Mouse (Mus musculus) limb, embryonic 11.5 days (tissue): ENCODE results near the gene Lmo4. TPM values are rescaled to one million over a fixed set of nuclear protein-coding genes. Genes with fewer than 3 reads are reported as not detected.

Source experiments
- ATAC-seq: fragments of 200-750 bp; cut with Nextera tagmentation; 2 replicates; pipeline ENCODE4 v1.8.0; 2017; ENCODE audit warnings: low read depth; ENCODE audit not compliant: insufficient number of reproducible peaks, low FRiP score, low TSS enrichment
- DNase-seq: peaks from one replicate; pipeline ENCODE4 v3.0.0-alpha.2; 2015; ENCODE audit warnings: low spot score
- H3K27ac ChIP-seq: fragments of 300-500 bp; sonication (generic); replicated peaks from 2 replicates; pipeline ENCODE4 v1.5.1; 2014; ENCODE audit warnings: low read depth, mild to moderate bottlenecking, low read length
- H3K27me3 ChIP-seq: fragments of 300-500 bp; sonication (generic); 2 replicates; pipeline ENCODE4 v1.6.1; 2014; ENCODE audit warnings: mild to moderate bottlenecking, low read length, mixed read lengths; ENCODE audit not compliant: control insufficient read depth, insufficient read depth
- H3K36me3 ChIP-seq: fragments of 300-500 bp; sonication (generic); 2 replicates; pipeline ENCODE4 v1.6.1; 2014; ENCODE audit warnings: mild to moderate bottlenecking, low read length, moderate library complexity, mixed read lengths; ENCODE audit not compliant: control insufficient read depth, insufficient read depth
- H3K4me1 ChIP-seq: fragments of 300-500 bp; sonication (generic); 2 replicates; pipeline ENCODE4 v1.6.1; 2014; ENCODE audit warnings: low read length, mixed read lengths; ENCODE audit not compliant: control insufficient read depth, insufficient read depth
- H3K4me2 ChIP-seq: fragments of 300-500 bp; sonication (generic); 2 replicates; pipeline ENCODE4 v1.6.1; 2014; ENCODE audit warnings: low read depth, mild to moderate bottlenecking, moderate library complexity; ENCODE audit not compliant: severe bottlenecking
- H3K4me3 ChIP-seq: fragments of 300-500 bp; sonication (generic); 2 replicates; pipeline ENCODE4 v1.5.1; 2014; ENCODE audit warnings: low read depth, low read length
- H3K9ac ChIP-seq: fragments of 300-500 bp; sonication (generic); 2 replicates; pipeline ENCODE4 v1.6.1; 2014; ENCODE audit warnings: mild to moderate bottlenecking, low read length
- H3K9me3 ChIP-seq: fragments of 300-500 bp; sonication (generic); 2 replicates; pipeline ENCODE4 v1.6.1; 2016; ENCODE audit warnings: low read length; ENCODE audit not compliant: control insufficient read depth
- WGBS: fragments of 180-500 bp; shearing (Covaris S2); extraction: QIAGEN DNeasy Blood & Tissue Kit; methylation state at CpG from one replicate; pipeline ENCODE4 v1.1.7; 2014; 5-methylcytosine and 5-hydroxymethylcytosine counted together
- polyA plus RNA-seq: library from polyadenylated mRNA; unstranded; fragments of >200 nt; fragmentation: Nextera tagmentation; extraction: Ambion mirVana; gene quantifications from 2 replicates; pipeline ENCODE4 v1.2.1, GENCODE M21; 2014

Lmo4 gene
- polyA plus RNA-seq, 1 experiment from 2014 or later = 100 TPM

- no peak overlapping the region for H3K4me3 ChIP-seq
- DNase-seq = no peak
- H3K4me2 ChIP-seq = no peak overlapping the region
- H3K9ac ChIP-seq = no peak overlapping the region
- WGBS = 53% methylated on average over 2 of the region's 2 CpGs
- no peaks in the 10 kb centered on the region for H3K4me1 ChIP-seq
- H3K36me3 ChIP-seq = no peaks in the 10 kb centered on the region
- no peak overlapping the region for H3K27ac ChIP-seq
- H3K27me3 ChIP-seq = no peaks in the 10 kb centered on the region
- no peak for ATAC-seq
- no peaks in the 10 kb centered on the region for H3K9me3 ChIP-seq
Observed at GRCm38 (mm10) chr3:144153395-144153794, 51.6 kb downstream of the Lmo4 start.

- ATAC-seq = no peak
- no peak for DNase-seq
- 89% methylated on average over 6 of the region's 6 CpGs for WGBS
Observed at GRCm38 (mm10) chr3:144151001-144151400, 54.0 kb downstream of the Lmo4 start.

DNA sequence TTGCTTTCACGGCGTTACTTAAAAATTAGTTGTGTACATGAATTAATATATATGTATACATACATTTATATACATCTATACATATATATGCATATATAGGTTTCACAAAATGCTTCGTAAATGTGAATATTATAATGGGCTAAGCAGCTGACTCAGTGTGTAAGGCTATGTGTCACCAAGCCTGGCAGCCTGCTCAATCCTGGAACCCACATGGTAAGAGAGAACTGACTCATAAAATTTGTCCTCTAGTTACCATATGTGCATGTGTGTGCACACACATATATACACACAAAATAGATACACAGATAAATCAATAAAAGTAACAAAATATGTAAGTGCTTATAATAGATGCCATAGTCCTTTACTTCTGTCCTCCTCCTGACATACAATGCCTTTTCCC is 56.8 kb downstream of the Lmo4 start:
- 92% methylated on average over 3 of the region's 3 CpGs for WGBS
- DNase-seq (no peak), ATAC-seq (no peak)
- Histone ChIP-seq H3K9me3 (no peaks in the 10 kb centered on the region), H3K27me3 (no peaks in the 10 kb centered on the region), H3K9ac (no peak overlapping the region), H3K4me1 (no peaks in the 10 kb centered on the region), H3K4me3 (no peak overlapping the region), H3K4me2 (no peak overlapping the region), H3K27ac (no peak overlapping the region), H3K36me3 (no peaks in the 10 kb centered on the region)

More at GRCm38 (mm10) chr3:144151001-144151400, 54.0 kb downstream of the Lmo4 start:
- Histone ChIP-seq H3K9ac (no peak overlapping the region), H3K4me3 (no peak overlapping the region), H3K27ac (no peak overlapping the region), H3K36me3 (no peaks in the 10 kb centered on the region), H3K27me3 (no peaks in the 10 kb centered on the region), H3K4me2 (no peak overlapping the region), H3K9me3 (no peaks in the 10 kb centered on the region), H3K4me1 (no peaks in the 10 kb centered on the region)

DNA sequence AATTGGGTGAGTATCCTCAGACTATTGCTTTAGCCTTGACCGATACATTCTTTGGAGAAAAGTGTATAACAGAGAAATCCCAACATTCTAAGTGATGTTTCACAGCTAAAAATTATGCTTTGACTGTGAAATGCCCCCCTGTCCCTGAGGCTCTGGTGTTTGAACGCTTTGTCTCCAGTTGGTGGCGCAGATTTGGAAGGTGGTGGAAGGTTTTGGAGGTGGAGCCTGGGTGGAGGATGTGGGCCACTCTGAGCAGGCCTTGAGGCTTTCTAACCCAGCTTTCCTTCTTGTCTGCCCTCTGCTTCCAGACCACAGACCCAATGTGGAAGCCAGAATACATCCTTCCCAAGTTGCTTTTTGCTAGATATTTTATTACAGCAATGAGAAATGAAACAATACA is 57.8 kb downstream of the Lmo4 start:
- Histone ChIP-seq H3K4me1 (no peaks in the 10 kb centered on the region), H3K4me3 (no peak overlapping the region), H3K27ac (no peak overlapping the region), H3K4me2 (no peak overlapping the region), H3K9me3 (no peaks in the 10 kb centered on the region), H3K9ac (no peak overlapping the region), H3K27me3 (no peaks in the 10 kb centered on the region), H3K36me3 (no peaks in the 10 kb centered on the region)
- ATAC-seq = no peak
- DNase-seq = no peak
- WGBS = 89% methylated on average over 3 of the region's 3 CpGs

GRCm38 (mm10) chr3:144144066-144144465 is 61.0 kb downstream of the Lmo4 start:
- no peaks in the 10 kb centered on the region for H3K36me3 ChIP-seq
- DNase-seq (no peak), ATAC-seq (no peak)
- 91% methylated on average over 4 of the region's 4 CpGs for WGBS
- no peak overlapping the region for H3K27ac ChIP-seq
- no peak overlapping the region for H3K4me2 ChIP-seq
- H3K9me3 ChIP-seq = no peaks in the 10 kb centered on the region
- no peak overlapping the region for H3K9ac ChIP-seq
- no peaks in the 10 kb centered on the region for H3K27me3 ChIP-seq
- no peaks in the 10 kb centered on the region for H3K4me1 ChIP-seq
- H3K4me3 ChIP-seq = no peak overlapping the region

GRCm38 (mm10) chr3:144142939-144143338 is 62.1 kb downstream of the Lmo4 start:
- 98% methylated on average over 7 of the region's 7 CpGs for WGBS
- H3K27me3 ChIP-seq = no peaks in the 10 kb centered on the region
- no peaks in the 10 kb centered on the region for H3K9me3 ChIP-seq
- no peak overlapping the region for H3K4me3 ChIP-seq
- no peak overlapping the region for H3K9ac ChIP-seq
- no peaks in the 10 kb centered on the region for H3K36me3 ChIP-seq
- H3K4me1 ChIP-seq = no peaks in the 10 kb centered on the region
- ATAC-seq (no peak), DNase-seq (no peak)
- H3K4me2 ChIP-seq = no peak overlapping the region
- no peak overlapping the region for H3K27ac ChIP-seq

- 83% methylated on average over 8 of the region's 8 CpGs for WGBS
- no peak overlapping the region for H3K4me2 ChIP-seq
- H3K9me3 ChIP-seq = no peaks in the 10 kb centered on the region
- ATAC-seq = no peak
- no peaks in the 10 kb centered on the region for H3K4me1 ChIP-seq
- H3K36me3 ChIP-seq = no peaks in the 10 kb centered on the region
- H3K4me3 ChIP-seq = no peak overlapping the region
- DNase-seq = no peak
- H3K9ac ChIP-seq = no peak overlapping the region
- no peak overlapping the region for H3K27ac ChIP-seq
- no peaks in the 10 kb centered on the region for H3K27me3 ChIP-seq
Observed at GRCm38 (mm10) chr3:144141786-144142185, 63.2 kb downstream of the Lmo4 start.

DNA sequence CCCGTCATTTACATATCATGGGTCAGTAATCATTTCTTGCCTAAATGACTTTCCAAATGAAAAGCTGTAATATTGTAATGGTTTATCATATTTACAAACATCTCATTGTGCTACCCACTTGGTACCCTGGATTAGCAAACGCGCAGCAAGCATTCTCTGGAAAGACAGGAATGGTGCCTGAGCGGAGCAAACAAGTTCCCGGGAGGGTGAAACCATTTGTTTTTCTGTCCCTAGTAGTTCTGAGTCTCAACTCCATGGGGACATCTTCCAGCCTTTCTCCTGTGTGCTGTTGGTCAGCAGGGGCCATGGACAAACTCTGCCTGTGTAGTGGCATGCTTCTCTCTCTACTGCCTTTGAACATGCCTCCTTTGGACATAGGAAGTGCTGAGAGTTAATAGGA is 64.2 kb downstream of the Lmo4 start:
- Histone ChIP-seq H3K27ac (no peak overlapping the region), H3K4me2 (no peak overlapping the region), H3K4me3 (no peak overlapping the region), H3K9me3 (no peaks in the 10 kb centered on the region), H3K27me3 (no peaks in the 10 kb centered on the region), H3K36me3 (no peaks in the 10 kb centered on the region), H3K9ac (no peak overlapping the region), H3K4me1 (no peaks in the 10 kb centered on the region)
- DNase-seq (no peak), ATAC-seq (no peak)
- WGBS = 95% methylated on average over 5 of the region's 5 CpGs

GRCm38 (mm10) chr3:144138659-144139058 is 66.4 kb downstream of the Lmo4 start:
- H3K4me1 ChIP-seq = no peaks in the 10 kb centered on the region
- H3K36me3 ChIP-seq = no peaks in the 10 kb centered on the region
- ATAC-seq (no peak), DNase-seq (no peak)
- 96% methylated on average over 3 of the region's 3 CpGs for WGBS
- H3K27ac ChIP-seq = no peak overlapping the region
- H3K4me3 ChIP-seq = no peak overlapping the region
- no peaks in the 10 kb centered on the region for H3K9me3 ChIP-seq
- no peaks in the 10 kb centered on the region for H3K27me3 ChIP-seq
- no peak overlapping the region for H3K4me2 ChIP-seq
- no peak overlapping the region for H3K9ac ChIP-seq
